Mouse (Mus musculus): ENCODE data around the gene Samd4b. TPM values are rescaled to one million over a fixed set of nuclear protein-coding genes. Genes with fewer than 3 reads are reported as not detected.
"Not testable (repeated sequence)": the region's sequence is repeated elsewhere in the genome, so short reads cannot be mapped to it uniquely, and the experiment has no call there.

The Samd4b gene
- polyA plus RNA-seq, 1 experiment, result 54.1 TPM

DNA sequence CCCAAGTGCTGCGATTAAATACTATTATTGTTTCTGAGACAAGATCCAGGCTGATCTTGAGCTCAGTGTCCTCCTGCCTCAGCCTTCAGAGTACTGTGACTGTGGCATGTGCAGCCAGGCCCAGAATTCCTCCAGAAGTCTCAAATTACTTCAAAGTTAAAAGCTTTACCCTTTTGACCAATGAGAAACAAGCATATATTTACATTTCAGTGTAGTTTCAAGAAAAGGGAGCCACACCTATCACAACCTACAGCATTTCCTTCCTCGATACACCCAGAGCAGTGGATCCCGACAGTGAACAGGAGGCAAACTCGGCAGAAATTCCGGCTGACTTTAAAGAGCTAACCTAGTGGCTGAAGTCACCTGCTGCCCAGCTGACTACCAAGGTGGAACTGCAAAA lies 26.8 kb upstream of the Samd4b start:
- 87% methylated on average over 5 of the region's 5 CpGs for WGBS
- no peak for TF ChIP-seq POLR2A (IDR thresholded peaks at IDR 0.05; ENCODE audit: borderline replicate concordance, insufficient read depth, low read length)
- no peak for TF ChIP-seq CTCF (IDR thresholded peaks at IDR 0.05; ENCODE audit: borderline replicate concordance, insufficient read depth, low read depth, low read length)

GRCm38 (mm10) chr7:28619098-28619715 lies 21.3 kb upstream of the Samd4b start:
- TF ChIP-seq POLR2A (IDR thresholded peaks at IDR 0.05; ENCODE audit: borderline replicate concordance, insufficient read depth, low read length) (no peak), CTCF (IDR thresholded peaks at IDR 0.05; ENCODE audit: borderline replicate concordance, insufficient read depth, low read depth, low read length) (no peak)
- 70% methylated on average over 9 of the region's 9 CpGs for WGBS
- H3K4me3 ChIP-seq (replicated peaks; ENCODE audit: insufficient read depth, low read depth, low read length), result no peak overlapping the region
- H3K27ac ChIP-seq (ENCODE audit: insufficient read depth, low read length), result no peak overlapping the region
- H3K4me1 ChIP-seq (ENCODE audit: control insufficient read depth, insufficient read depth, low read length), result no peaks in the 10 kb centered on the region
- no peak for DNase-seq
- no peaks in the 10 kb centered on the region for H3K27me3 ChIP-seq (ENCODE audit: control insufficient read depth, insufficient read depth, low read length)

More for the DNA sequence above, 26.8 kb upstream of the Samd4b start:
- H3K27me3 ChIP-seq (ENCODE audit: control insufficient read depth, insufficient read depth, low read length), result no peaks in the 10 kb centered on the region
- no peak overlapping the region for H3K4me3 ChIP-seq (replicated peaks; ENCODE audit: insufficient read depth, low read depth, low read length)
- no peaks in the 10 kb centered on the region for H3K4me1 ChIP-seq (ENCODE audit: control insufficient read depth, insufficient read depth, low read length)
- no peak for DNase-seq
- H3K27ac ChIP-seq (ENCODE audit: insufficient read depth, low read length), result no peak overlapping the region

DNA sequence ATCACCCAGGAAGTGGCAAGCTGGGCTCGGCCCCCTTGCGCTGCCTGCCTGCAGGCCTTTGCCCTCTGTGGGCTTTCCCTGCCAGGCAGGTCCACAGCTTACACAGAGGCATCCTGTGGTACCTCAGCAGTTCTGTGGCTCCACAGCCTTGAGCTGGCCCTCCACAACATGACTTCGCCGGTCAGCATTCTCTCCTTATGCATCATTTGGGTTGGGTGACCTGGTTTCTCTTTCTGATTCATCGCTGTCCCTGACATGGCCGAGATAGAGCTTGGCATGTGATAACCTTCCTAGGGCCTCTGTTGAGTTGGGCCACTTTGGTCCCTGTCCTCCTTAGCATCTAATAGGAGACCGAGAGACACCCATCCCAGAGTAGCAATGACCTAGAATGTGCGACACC lies 8.0 kb upstream of the Samd4b start:
- DNase-seq, result no peak
- H3K27me3 ChIP-seq (ENCODE audit: control insufficient read depth, insufficient read depth, low read length), result no peaks in the 10 kb centered on the region
- H3K4me3 ChIP-seq (replicated peaks; ENCODE audit: insufficient read depth, low read depth, low read length), result no peak overlapping the region
- H3K4me1 ChIP-seq (ENCODE audit: control insufficient read depth, insufficient read depth, low read length), result no peaks in the 10 kb centered on the region
- no peak overlapping the region for H3K27ac ChIP-seq (ENCODE audit: insufficient read depth, low read length)
- WGBS, result 90% methylated on average over 8 of the region's 8 CpGs
- no peak for TF ChIP-seq CTCF (IDR thresholded peaks at IDR 0.05; ENCODE audit: borderline replicate concordance, insufficient read depth, low read depth, low read length)
- TF ChIP-seq POLR2A (IDR thresholded peaks at IDR 0.05; ENCODE audit: borderline replicate concordance, insufficient read depth, low read length), result no peak

DNA sequence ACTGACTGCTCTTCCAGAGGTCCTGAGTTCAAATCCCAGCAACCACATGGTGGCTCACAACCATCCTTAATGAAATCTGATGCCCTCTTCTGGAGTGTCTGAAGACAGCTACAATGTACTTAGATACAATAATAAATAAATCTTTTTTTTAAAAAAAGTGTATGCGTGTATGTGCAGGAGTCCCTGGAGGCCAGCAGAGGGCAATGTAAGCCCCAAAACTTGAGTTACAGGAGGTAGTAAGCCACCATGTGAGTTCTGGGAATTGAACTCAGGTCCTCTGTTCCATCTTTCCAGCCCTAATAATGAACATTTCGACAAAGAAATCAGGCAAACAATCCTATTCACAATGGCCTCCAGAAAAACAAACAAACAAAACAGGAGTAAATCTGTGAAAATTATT lies 5.8 kb upstream of the Samd4b start:
- DNase-seq; H3K27ac ChIP-seq (ENCODE audit: insufficient read depth, low read length); H3K4me1 ChIP-seq (ENCODE audit: control insufficient read depth, insufficient read depth, low read length); H3K27me3 ChIP-seq (ENCODE audit: control insufficient read depth, insufficient read depth, low read length); H3K4me3 ChIP-seq (replicated peaks; ENCODE audit: insufficient read depth, low read depth, low read length): not testable (repeated sequence)
- WGBS, result 80% methylated on average over 2 of the region's 2 CpGs

- TF ChIP-seq CTCF (IDR thresholded peaks at IDR 0.05; ENCODE audit: borderline replicate concordance, insufficient read depth, low read depth, low read length), result no peak
- no peak for TF ChIP-seq POLR2A (IDR thresholded peaks at IDR 0.05; ENCODE audit: borderline replicate concordance, insufficient read depth, low read length)
- Histone ChIP-seq H3K27ac (ENCODE audit: insufficient read depth, low read length) (no peak overlapping the region), H3K4me3 (replicated peaks; ENCODE audit: insufficient read depth, low read depth, low read length) (no peak overlapping the region), H3K4me1 (ENCODE audit: control insufficient read depth, insufficient read depth, low read length) (no peaks in the 10 kb centered on the region), H3K27me3 (ENCODE audit: control insufficient read depth, insufficient read depth, low read length) (no peaks in the 10 kb centered on the region)
- 76% methylated on average over 5 of the region's 5 CpGs for WGBS
- DNase-seq, result no peak
These were observed 5.2 kb upstream of the Samd4b start for GRCm38 (mm10) chr7:28603136-28603535.

GRCm38 (mm10) chr7:28601668-28602067 lies 3.7 kb upstream of the Samd4b start:
- Histone ChIP-seq H3K27ac (ENCODE audit: insufficient read depth, low read length) (no peak overlapping the region), H3K4me3 (replicated peaks; ENCODE audit: insufficient read depth, low read depth, low read length) (no peak overlapping the region), H3K27me3 (ENCODE audit: control insufficient read depth, insufficient read depth, low read length) (no peaks in the 10 kb centered on the region), H3K4me1 (ENCODE audit: control insufficient read depth, insufficient read depth, low read length) (peaks cover 4% of the 10 kb centered on the region; the same call in 1 of the 2 replicates)
- TF ChIP-seq CTCF (IDR thresholded peaks at IDR 0.05; ENCODE audit: borderline replicate concordance, insufficient read depth, low read depth, low read length) (peak; percentile 76), POLR2A (IDR thresholded peaks at IDR 0.05; ENCODE audit: borderline replicate concordance, insufficient read depth, low read length) (no peak)
- WGBS, result 19% methylated on average over 7 of the region's 7 CpGs
- peak; percentile 68 to 74 for DNase-seq

- H3K27me3 ChIP-seq (ENCODE audit: control insufficient read depth, insufficient read depth, low read length), result no peaks in the 10 kb centered on the region
- WGBS, result 9% methylated on average over 11 of the region's 11 CpGs
- peak; percentile 69 to 76 for DNase-seq
- H3K4me3 ChIP-seq (replicated peaks; ENCODE audit: insufficient read depth, low read depth, low read length), result no peak overlapping the region
- no peak overlapping the region for H3K27ac ChIP-seq (ENCODE audit: insufficient read depth, low read length)
- peaks cover 10% of the 10 kb centered on the region for H3K4me1 ChIP-seq (ENCODE audit: control insufficient read depth, insufficient read depth, low read length)
- peak; percentile 96 for TF ChIP-seq CTCF (IDR thresholded peaks at IDR 0.05; ENCODE audit: borderline replicate concordance, insufficient read depth, low read depth, low read length)
- TF ChIP-seq POLR2A (IDR thresholded peaks at IDR 0.05; ENCODE audit: borderline replicate concordance, insufficient read depth, low read length), result no peak
These were observed 3.1 kb upstream of the Samd4b start for GRCm38 (mm10) chr7:28601029-28601428.

DNA sequence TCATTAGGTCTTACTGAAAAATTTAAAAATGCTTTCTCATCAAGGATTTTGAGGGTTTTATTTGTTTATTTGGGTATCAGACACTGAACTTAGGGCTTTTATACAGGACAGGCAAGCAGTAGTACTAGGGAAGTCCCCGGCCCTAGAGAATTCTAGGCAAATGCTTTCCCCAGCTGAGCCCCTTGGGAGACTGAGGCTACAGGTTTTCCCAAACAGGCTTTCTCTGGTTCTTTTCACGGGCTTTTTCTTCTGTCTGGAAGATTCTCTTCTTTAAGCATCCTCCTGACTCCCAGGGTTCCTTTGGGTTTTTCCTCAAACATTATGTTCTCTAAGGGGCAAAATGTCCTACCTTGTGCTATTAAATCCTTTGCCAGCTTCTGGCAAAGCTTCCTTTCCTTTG lies 1.0 kb upstream of the Samd4b start:
- Histone ChIP-seq H3K27ac (ENCODE audit: insufficient read depth, low read length) (no peak overlapping the region), H3K27me3 (ENCODE audit: control insufficient read depth, insufficient read depth, low read length) (no peaks in the 10 kb centered on the region), H3K4me1 (ENCODE audit: control insufficient read depth, insufficient read depth, low read length) (peaks cover 12% of the 10 kb centered on the region), H3K4me3 (replicated peaks; ENCODE audit: insufficient read depth, low read depth, low read length) (no peak overlapping the region)
- DNase-seq, result no peak
- WGBS, result 65% methylated on average over 2 of the region's 2 CpGs
- TF ChIP-seq CTCF (IDR thresholded peaks at IDR 0.05; ENCODE audit: borderline replicate concordance, insufficient read depth, low read depth, low read length) (no peak), POLR2A (IDR thresholded peaks at IDR 0.05; ENCODE audit: borderline replicate concordance, insufficient read depth, low read length) (no peak)
